Mouse (Mus musculus): Measurements from ENCODE around the gene Pnpla3.

Pnpla3 gene

DNA sequence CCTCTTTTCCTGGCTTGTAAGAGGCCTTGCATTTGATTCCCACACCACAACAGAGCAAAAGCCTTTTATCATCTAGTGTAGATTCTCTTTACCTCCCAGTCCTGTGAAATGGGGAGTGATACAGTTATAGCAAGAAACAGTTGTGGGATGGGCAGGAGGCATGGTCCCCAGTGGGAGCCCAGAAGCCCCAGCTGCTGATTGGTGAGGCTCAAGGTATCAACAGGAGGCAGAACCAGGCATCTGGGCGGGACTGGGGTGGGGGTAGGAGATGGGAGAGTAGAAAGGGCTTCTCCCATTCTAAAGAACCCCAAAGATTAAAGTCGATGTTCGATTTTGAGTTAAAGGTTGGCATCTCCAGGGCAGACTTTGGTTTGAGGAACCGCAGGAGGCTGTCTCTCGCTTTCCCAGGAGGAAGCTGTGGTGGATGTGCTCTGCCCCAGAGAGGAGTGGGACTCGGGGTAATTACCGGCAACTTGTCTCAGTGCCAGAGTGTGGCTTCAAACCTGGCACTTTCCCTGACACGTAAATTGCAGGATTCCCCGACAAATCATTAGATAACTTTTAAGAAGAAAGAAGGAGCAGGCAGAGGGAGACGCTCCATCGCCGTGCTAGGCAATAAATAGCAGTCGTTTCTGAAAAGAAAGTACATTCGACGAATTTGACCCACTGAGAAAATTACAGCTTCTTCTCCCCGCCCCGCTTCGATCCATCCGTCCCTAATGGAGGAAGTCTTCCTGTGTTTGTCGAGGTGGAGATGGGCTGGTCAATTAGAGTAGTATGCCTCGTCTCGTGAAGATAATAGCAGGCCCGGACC is 50.5 kb downstream of the Pnpla3 start:
- DNase-seq = no peak

GRCm38 (mm10) chr15:84218783-84219271 is 51.2 kb downstream of the Pnpla3 start:
- DNase-seq = no peak

- DNase-seq = no peak
Observed at GRCm38 (mm10) chr15:84221539-84221938, 53.9 kb downstream of the Pnpla3 start.

- no peak for DNase-seq
Observed at GRCm38 (mm10) chr15:84223423-84223822, 55.8 kb downstream of the Pnpla3 start.

DNA sequence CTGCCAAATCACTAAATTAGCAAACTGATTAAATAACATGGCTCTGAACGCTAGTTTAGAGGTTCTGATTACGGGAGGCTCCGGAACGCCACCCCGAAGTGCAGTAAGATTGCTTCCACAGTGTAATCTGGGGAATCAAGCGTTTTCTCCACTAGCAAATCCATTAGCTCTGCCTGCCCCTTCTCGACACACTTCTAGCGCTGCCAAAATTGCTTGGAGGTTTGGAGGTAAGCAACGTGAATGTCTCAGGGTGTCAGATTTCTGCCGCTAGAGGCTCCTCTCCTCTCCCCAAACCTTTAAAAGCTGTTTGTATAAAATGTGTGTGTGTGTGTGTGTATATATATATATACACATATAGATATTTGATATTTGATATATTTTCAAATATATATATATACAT is 57.1 kb downstream of the Pnpla3 start:
- no peak for DNase-seq

GRCm38 (mm10) chr15:84226918-84227317 is 59.3 kb downstream of the Pnpla3 start:
- DNase-seq = no peak

GRCm38 (mm10) chr15:84230661-84231060 is 63.0 kb downstream of the Pnpla3 start:
- no peak for DNase-seq

DNA sequence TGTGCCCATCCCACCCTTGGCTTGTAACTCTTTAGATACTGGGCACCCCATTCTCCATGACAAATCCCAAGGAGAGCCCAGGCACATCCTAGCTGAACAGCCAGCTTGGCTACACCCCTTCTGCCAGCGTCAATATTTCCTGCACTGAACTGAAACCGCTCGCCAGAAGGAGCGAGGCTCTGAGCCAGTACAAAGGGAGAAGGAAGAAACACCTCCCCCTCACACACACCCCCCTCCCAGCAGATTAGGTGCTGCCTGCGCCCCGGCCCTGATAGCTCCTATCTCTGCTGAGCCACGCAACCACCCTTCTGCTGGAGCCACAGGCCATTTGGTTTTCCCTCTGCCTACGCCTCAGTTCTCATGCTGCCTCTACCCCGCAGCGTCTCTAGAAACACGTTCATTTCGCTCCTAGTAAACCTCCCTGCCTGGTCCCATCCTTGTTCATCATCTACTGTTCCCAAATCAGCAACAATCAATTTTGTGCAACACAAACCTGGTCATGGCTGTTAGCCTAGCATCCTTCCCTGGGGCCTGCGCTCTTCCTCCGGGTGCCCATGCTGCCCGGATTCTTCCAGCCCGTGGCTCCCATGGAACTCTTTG is 63.6 kb downstream of the Pnpla3 start:
- no peak for DNase-seq

DNA sequence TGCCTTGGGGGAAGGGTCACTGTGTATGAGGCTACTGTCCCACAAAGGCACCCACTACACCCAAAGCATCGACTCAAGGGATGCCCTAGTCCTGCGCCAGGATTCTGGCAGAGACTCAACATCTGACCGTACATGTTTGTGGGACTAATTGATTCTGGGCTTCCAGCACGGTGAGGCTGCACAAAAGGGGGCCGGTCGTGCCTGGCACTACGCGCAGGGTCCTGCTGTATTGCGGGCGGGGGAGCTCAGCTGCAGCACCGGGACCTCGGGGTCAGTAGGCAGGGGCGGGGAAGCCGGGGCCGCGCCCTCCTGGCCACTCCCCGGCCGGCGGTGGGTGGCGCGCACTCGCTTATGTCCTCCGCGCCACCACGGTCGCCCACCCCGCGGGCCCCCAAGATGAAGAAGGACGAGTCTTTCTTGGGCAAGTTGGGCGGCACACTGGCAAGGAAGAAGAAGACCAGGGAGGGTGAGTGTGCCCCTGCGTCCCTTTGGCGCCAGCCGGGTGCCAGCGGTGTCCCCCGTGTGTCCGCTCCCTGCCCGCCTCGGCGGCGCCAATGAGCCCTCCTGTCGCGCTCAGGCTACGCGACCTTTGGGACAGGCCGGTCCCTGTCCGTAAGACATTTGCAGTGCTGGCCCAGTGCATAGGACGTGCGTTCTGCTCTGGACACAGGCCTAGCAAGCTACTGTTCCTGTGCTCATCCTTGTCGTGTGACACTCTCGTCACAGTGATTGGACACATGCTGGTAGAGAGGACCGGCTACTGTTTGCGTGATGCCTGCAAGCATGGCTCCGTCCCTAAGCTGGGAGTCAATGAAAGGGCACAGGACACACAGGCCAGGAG is 64.3 kb downstream of the Pnpla3 start, which contains the start of gene Parvb:
Parvb (plus strand) TSS at position 323 of the 841 bp plus-strand sequence.
- no peak for DNase-seq

- DNase-seq = no peak
Observed at GRCm38 (mm10) chr15:84232609-84233008, 65.0 kb downstream of the Pnpla3 start.

- no peak for DNase-seq
Observed at GRCm38 (mm10) chr15:84234794-84235581, 67.4 kb downstream of the Pnpla3 start.

- no peak for DNase-seq
Observed at GRCm38 (mm10) chr15:84235646-84236045, 68.0 kb downstream of the Pnpla3 start.
